Mouse (Mus musculus) kidney, adult 18-20 months (tissue): ENCODE measurements around the gene Olfr679.
"Not testable (repeated sequence)": the region's sequence is repeated elsewhere in the genome, so short reads cannot be mapped to it uniquely, and the experiment has no call there.

Experiments used
- DNase-seq: peaks from one replicate; pipeline ENCODE4 v3.0.0; 2021

Gene Olfr679

DNA sequence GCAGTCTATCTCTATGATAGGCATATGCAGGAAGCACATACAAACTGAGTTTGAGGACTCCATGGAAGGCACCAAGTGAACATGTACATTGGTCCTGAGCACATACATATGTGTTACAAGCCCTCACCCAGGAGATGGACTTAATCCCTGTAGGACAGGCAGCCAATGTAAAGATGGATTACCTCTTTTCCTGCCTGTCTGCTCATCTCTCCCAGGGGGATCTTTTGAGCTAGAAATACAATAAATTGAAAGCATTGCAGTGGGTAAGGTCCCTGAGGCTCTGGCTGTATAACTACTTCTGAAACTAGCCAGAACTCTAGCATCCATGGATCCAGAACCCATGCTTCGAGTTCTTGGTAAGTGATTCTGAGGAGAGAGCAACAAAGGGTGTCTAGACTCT, at the start of gene Olfr679:
TSS of gene Olfr679 (plus strand) at position 301 of the 400 bp plus-strand sequence.
- no peak for DNase-seq

DNA sequence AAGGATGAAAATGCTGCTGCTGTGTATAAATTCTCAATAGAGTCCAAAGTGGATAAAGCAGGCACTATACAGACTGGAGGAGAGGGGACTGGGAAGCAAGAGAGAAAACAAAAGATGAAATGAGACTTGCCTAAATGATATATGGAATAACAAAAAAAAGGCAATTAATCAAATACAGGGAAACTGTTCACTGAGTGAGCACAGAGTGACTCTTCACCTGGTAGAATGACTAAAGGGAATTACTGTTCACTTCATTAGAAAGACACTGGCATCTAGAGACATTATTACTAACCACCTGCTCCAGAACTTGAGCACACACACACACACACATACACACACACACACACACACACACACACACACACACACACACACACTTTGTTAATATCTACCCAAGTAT, 48.6 kb upstream of the Olfr679 start, which contains the start of gene Olfr676:
TSS of gene Olfr676 (plus strand) at position 301 of the 400 bp plus-strand sequence.
- no peak for DNase-seq

DNA sequence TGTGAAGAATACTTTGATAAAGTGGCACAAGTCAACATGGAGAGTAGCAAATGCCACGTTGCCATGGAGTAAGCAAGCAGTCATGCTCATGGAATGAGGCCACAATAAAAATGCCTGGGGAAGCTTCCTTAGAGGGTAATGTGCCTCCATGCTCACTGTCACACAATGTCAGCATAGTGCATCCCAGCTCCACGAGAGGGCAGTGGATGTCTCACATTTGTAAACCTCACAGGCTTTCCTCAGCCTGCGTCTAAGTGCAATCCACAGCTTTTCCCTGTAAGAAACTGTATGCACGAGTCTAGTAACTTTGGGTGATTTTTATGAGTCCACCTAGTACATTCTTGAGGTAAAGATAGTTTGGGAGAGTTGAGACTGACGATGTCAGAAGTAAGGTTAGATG, 47.2 kb upstream of the Olfr679 start:
- not testable (repeated sequence) for DNase-seq

DNA sequence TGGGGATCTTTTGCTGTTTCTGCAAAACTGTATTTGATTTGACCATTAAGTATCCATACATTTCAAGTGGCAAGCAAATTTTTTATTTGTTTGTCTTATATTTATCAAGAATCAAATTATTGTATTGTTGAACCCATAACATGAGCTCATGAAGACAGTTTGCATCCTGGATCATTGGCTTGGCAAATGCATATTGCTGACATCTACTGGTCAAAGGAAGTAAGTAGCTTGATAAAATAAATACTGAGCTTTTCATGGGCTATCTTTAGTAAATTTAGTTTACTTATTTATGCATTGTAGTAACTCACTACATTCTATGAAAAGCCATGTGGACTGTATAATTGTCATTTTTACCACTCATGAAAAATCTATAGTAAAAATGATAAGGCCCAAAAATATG, 22.1 kb upstream of the Olfr679 start:
- DNase-seq, result no peak

DNA sequence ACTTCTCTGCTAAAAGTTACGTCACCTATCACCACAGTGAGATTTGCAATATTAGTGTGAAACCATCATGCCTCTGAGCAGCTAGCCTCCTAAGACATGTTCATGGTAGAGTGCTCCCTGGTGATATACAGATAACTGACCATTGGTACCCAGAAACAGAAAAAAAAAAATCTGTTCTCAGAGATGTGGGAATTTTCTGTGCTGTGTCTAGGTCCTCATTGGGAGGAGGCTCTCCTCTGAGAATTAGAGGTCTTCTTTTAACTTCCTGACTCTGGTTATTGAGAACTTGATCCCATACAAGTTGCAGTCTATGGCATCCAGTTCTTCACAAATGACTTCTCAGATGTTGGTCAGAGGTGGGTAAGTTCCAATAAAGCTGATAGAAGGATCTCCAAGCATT, 16.8 kb upstream of the Olfr679 start, which contains the start of gene Olfr678:
TSS of gene Olfr678 (plus strand) at position 301 of the 400 bp plus-strand sequence.
- DNase-seq, result no peak

DNA sequence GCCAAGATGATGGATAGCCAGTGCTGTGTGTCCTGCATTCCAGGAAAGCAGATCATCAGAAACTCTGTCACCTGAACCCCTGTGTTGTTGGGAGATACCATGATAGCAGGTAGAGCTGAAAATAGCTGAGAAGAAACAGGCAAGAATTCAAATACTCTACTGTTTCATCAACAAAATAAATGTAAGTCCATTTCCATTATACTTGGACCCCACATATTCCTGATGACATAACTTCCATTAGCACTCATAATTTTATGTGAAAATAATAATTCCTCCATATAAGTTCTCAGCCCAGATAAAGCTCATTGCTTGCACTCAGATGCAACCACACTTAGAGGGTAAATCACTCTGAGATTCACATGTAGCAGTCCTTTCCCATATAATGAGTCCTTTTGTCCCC, 11.7 kb downstream of the Olfr679 start, which contains the start of gene Olfr680-ps1:
TSS of gene Olfr680-ps1 (minus strand) at position 101 of the 400 bp plus-strand sequence.
- not testable (repeated sequence) for DNase-seq

DNA sequence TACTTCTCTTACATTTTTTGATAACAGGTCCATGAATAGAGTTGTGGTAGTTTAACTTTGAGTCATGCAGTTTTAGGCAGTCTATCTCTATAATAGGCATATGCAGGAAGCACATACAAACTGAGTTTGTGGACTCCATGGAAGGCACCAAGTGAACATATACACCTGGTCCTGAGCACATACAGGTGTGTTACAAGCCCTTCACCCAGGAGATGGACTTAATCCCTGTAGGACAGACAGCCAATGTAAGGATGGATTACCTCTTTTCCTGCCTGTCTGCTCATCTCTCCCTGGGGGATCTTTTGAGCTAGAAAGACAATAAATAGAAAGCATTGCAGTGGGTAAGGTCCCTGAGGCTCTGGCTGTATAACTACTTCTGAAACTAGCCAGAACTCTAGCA, 35.5 kb downstream of the Olfr679 start, which contains the start of gene Olfr681:
TSS of gene Olfr681 (plus strand) at position 301 of the 400 bp plus-strand sequence.
- DNase-seq, result no peak
